Mouse (Mus musculus): ENCODE data around the gene Cspg4. TPM values are rescaled to one million over a fixed set of nuclear protein-coding genes. Genes with fewer than 3 reads are reported as not detected.

The Cspg4 gene
- polyA plus RNA-seq, 1 experiment from 2014 or later = 9.0 TPM

DNA sequence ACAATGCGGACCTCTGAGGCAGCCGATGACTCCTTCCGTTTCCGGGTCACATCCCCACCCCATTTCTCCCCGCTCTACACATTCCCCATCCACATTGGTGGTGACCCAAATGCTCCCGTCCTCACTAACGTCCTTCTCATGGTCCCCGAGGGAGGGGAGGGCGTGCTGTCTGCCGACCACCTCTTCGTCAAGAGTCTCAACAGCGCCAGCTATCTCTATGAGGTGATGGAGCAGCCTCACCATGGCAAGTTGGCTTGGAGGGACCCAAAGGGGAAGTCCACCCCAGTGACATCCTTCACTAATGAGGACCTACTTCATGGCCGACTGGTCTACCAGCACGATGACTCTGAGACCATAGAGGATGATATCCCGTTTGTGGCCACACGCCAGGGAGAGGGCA, 22.7 kb downstream of the Cspg4 start:
- 92% methylated on average over 16 of the region's 16 CpGs for WGBS
- H3K9ac ChIP-seq (ENCODE audit: low read length) = no peak overlapping the region
- no peak overlapping the region for H3K4me3 ChIP-seq (ENCODE audit: low read depth, low read length)
- H3K4me2 ChIP-seq (replicated peaks; ENCODE audit: low read depth) = no peak overlapping the region
- no peaks in the 10 kb centered on the region for H3K27me3 ChIP-seq (ENCODE audit: control insufficient read depth, insufficient read depth, low read length)
- no peak for TF ChIP-seq CTCF (IDR thresholded peaks at IDR 0.05; ENCODE audit: low read depth)
- TF ChIP-seq EP300 (optimal IDR thresholded peaks at IDR 0.05) = no peak
- DNase-seq (ENCODE audit: low spot score) (no peak), ATAC-seq (ENCODE audit: low FRiP score, low TSS enrichment) (no peak)
- H3K36me3 ChIP-seq (ENCODE audit: control insufficient read depth, insufficient read depth, low read length) = peaks cover 5% of the 10 kb centered on the region; the same call in 1 of the 2 replicates
- 0 out of 2 replicates have a peak, but pooled peaks cover 2% of the 10 kb centered on the region for H3K4me1 ChIP-seq (replicated peaks; ENCODE audit: control insufficient read depth, insufficient read depth)
- no peaks in the 10 kb centered on the region for H3K9me3 ChIP-seq (ENCODE audit: control insufficient read depth, low read length)
- no peak overlapping the region for H3K27ac ChIP-seq (replicated peaks)

DNA sequence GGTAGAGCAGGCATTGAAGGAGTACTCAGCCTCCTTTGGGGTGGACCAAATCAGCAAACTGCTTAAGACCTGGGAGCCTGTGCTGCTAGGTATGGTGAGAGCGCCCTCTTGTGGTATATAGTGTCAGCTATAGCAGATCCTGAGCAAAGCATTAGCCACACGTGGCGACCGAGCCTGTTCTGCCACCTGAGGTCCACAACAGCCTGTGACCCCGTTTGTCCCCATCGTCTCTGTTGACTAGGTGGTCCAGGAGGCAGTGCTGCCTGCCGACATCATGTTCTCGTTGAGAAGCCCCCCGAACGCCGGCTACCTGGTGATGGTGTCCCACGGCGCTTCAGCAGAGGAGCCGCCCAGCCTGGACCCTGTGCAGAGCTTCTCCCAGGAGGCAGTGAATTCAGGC, 25.0 kb downstream of the Cspg4 start:
- Histone ChIP-seq H3K4me1 (replicated peaks; ENCODE audit: control insufficient read depth, insufficient read depth) (0 out of 2 replicates have a peak, but pooled peaks cover 2% of the 10 kb centered on the region), H3K27ac (replicated peaks) (no peak overlapping the region), H3K27me3 (ENCODE audit: control insufficient read depth, insufficient read depth, low read length) (no peaks in the 10 kb centered on the region), H3K4me3 (ENCODE audit: low read depth, low read length) (no peak overlapping the region), H3K36me3 (ENCODE audit: control insufficient read depth, insufficient read depth, low read length) (peaks cover 5% of the 10 kb centered on the region; the same call in 1 of the 2 replicates), H3K4me2 (replicated peaks; ENCODE audit: low read depth) (peak overlapping the region; percentile 31; the same call in 1 of the 2 replicates), H3K9me3 (ENCODE audit: control insufficient read depth, low read length) (no peaks in the 10 kb centered on the region), H3K9ac (ENCODE audit: low read length) (no peak overlapping the region)
- ATAC-seq (ENCODE audit: low FRiP score, low TSS enrichment) = peak; percentile 65
- WGBS = 21% methylated on average over 14 of the region's 14 CpGs
- TF ChIP-seq EP300 (optimal IDR thresholded peaks at IDR 0.05) = no peak
- peak; percentile 97 for TF ChIP-seq CTCF (IDR thresholded peaks at IDR 0.05; ENCODE audit: low read depth)
- DNase-seq (ENCODE audit: low spot score) = peak; percentile 75

DNA sequence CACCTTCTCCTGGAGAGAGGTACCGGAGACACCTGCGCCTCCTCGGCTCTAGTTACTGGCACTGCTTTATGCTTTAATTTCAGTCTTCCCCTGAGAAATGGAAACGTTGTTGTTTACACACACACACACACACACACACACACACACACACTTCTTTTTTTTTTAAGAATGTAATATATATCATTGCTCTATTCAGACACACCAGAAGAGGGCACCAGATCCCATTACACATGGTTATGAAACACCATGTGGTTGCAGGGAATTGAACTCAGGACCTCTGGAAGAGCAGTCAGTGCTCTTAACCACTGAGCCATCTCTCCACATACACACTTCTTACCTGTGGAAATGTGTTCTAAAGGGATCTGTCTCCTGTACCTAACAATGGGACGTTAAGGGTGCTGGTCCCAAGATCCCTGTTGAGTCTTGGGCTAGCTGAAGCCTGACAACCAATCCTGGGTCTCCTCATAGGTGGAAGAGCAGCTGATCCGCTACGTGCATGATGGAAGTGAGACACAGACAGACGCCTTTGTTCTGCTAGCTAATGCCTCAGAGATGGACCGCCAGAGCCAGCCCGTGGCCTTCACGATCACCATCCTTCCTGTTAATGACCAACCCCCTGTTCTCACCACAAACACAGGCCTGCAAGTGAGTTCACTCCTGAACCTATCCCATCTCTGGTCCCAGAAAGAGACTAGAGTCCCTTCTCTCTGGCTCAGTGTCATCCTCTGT, 25.9 kb downstream of the Cspg4 start:
- whole genome bisulfite sequencing = 73% methylated on average over 11 of the region's 11 CpGs
- Histone ChIP-seq H3K9ac (ENCODE audit: low read length) (no peak overlapping the region), H3K4me3 (ENCODE audit: low read depth, low read length) (no peak overlapping the region), H3K27me3 (ENCODE audit: control insufficient read depth, insufficient read depth, low read length) (no peaks in the 10 kb centered on the region), H3K4me2 (replicated peaks; ENCODE audit: low read depth) (no peak overlapping the region), H3K36me3 (ENCODE audit: control insufficient read depth, insufficient read depth, low read length) (peaks cover 5% of the 10 kb centered on the region; the same call in 1 of the 2 replicates), H3K4me1 (replicated peaks; ENCODE audit: control insufficient read depth, insufficient read depth) (0 out of 2 replicates have a peak, but pooled peaks cover 2% of the 10 kb centered on the region), H3K27ac (replicated peaks) (no peak overlapping the region), H3K9me3 (ENCODE audit: control insufficient read depth, low read length) (no peaks in the 10 kb centered on the region)
- no peak for ATAC-seq (ENCODE audit: low FRiP score, low TSS enrichment)
- no peak for DNase-seq (ENCODE audit: low spot score)
- no peak for TF ChIP-seq EP300 (optimal IDR thresholded peaks at IDR 0.05)
- peak; percentile 36 for TF ChIP-seq CTCF (IDR thresholded peaks at IDR 0.05; ENCODE audit: low read depth)

DNA sequence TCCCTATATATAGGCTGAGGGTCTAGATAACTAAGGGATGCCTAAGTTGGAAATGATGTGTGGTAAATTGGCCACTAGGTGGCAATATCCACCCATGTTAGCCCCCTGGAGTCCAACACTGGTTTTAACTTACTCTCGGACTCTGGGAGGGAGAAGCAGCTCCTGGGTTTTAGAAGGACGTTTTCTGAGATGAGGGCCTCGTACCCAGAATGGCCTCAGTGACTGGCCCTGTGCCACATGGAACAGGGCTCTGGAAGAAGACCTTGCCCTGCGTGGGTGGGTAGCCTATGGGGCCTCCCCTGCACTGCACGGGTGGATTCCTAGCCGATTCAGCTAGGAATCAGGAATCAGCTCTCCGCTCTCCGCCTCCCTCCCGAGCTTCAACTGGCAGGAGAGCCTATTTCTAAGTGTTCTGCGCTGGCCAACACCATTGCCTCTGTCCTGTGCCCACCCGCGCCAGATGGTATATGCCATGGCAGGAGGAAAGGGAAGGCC, 26.7 kb downstream of the Cspg4 start:
- Histone ChIP-seq H3K4me2 (replicated peaks; ENCODE audit: low read depth) (peak overlapping the region; percentile 38; the same call in 1 of the 2 replicates), H3K9me3 (ENCODE audit: control insufficient read depth, low read length) (no peaks in the 10 kb centered on the region), H3K27me3 (ENCODE audit: control insufficient read depth, insufficient read depth, low read length) (no peaks in the 10 kb centered on the region), H3K36me3 (ENCODE audit: control insufficient read depth, insufficient read depth, low read length) (peaks cover 5% of the 10 kb centered on the region; the same call in 1 of the 2 replicates), H3K4me1 (replicated peaks; ENCODE audit: control insufficient read depth, insufficient read depth) (0 out of 2 replicates have a peak, but pooled peaks cover 2% of the 10 kb centered on the region), H3K4me3 (ENCODE audit: low read depth, low read length) (no peak overlapping the region), H3K27ac (replicated peaks) (no peak overlapping the region; the same call in 1 of the 2 replicates), H3K9ac (ENCODE audit: low read length) (0 out of 2 replicates have a peak overlapping the region, but pooled peaks have one; percentile 13)
- DNase-seq (ENCODE audit: low spot score) = peak; percentile 74
- no peak for TF ChIP-seq EP300 (optimal IDR thresholded peaks at IDR 0.05)
- TF ChIP-seq CTCF (IDR thresholded peaks at IDR 0.05; ENCODE audit: low read depth) = peak; percentile 96
- ATAC-seq (ENCODE audit: low FRiP score, low TSS enrichment) = peak; percentile 28; the same call in 1 of the 2 replicates
- WGBS = 35% methylated on average over 12 of the region's 12 CpGs

DNA sequence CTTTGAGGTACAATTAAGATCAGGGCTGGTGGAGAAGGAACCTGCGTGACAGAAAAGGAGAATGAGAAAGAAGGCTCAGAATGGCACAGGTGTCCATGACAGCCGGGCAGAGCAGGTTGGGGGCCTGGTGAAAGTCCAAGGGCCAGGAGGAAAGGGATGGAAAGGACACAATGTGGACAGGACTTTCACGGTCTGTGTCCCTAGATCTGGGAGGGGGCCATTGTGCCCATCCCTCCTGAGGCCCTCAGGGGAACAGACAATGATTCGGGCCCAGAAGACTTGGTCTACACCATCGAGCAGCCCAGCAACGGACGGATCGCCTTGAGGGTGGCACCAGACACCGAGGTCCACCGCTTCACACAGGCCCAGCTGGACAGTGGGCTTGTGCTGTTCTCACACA, 27.3 kb downstream of the Cspg4 start:
- Histone ChIP-seq H3K4me2 (replicated peaks; ENCODE audit: low read depth) (no peak overlapping the region), H3K27me3 (ENCODE audit: control insufficient read depth, insufficient read depth, low read length) (no peaks in the 10 kb centered on the region), H3K9me3 (ENCODE audit: control insufficient read depth, low read length) (no peaks in the 10 kb centered on the region), H3K36me3 (ENCODE audit: control insufficient read depth, insufficient read depth, low read length) (peaks cover 3% of the 10 kb centered on the region; the same call in 1 of the 2 replicates), H3K27ac (replicated peaks) (no peak overlapping the region; the same call in 1 of the 2 replicates), H3K4me1 (replicated peaks; ENCODE audit: control insufficient read depth, insufficient read depth) (0 out of 2 replicates have a peak, but pooled peaks cover 2% of the 10 kb centered on the region), H3K4me3 (ENCODE audit: low read depth, low read length) (no peak overlapping the region), H3K9ac (ENCODE audit: low read length) (no peak overlapping the region)
- no peak for ATAC-seq (ENCODE audit: low FRiP score, low TSS enrichment)
- no peak for DNase-seq (ENCODE audit: low spot score)
- WGBS = 91% methylated on average over 10 of the region's 10 CpGs
- TF ChIP-seq CTCF (IDR thresholded peaks at IDR 0.05; ENCODE audit: low read depth) = no peak
- TF ChIP-seq EP300 (optimal IDR thresholded peaks at IDR 0.05) = no peak

DNA sequence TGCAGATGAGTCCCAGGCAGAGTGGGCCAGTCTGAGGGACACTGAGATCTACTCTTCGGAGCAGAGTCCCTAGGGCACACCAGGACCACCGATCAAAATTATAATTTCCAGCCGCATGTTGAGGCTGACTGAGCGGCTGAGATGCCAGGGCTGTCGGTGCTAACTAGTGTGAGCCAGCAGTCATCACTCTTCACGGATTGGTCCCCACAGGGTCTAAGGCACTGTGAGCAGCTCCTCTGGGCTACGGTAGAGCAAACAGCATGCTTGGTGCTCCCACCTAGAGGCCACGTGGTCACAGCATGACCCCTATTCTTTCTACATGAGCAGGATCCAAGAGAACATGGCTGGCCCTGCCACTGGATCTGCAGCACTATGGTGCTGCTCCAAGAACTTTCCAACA, 28.5 kb downstream of the Cspg4 start:
- ATAC-seq (ENCODE audit: low FRiP score, low TSS enrichment) (no peak), DNase-seq (ENCODE audit: low spot score) (no peak)
- no peak overlapping the region for H3K9ac ChIP-seq (ENCODE audit: low read length)
- no peaks in the 10 kb centered on the region for H3K36me3 ChIP-seq (ENCODE audit: control insufficient read depth, insufficient read depth, low read length)
- H3K27me3 ChIP-seq (ENCODE audit: control insufficient read depth, insufficient read depth, low read length) = no peaks in the 10 kb centered on the region
- TF ChIP-seq CTCF (IDR thresholded peaks at IDR 0.05; ENCODE audit: low read depth) = no peak
- TF ChIP-seq EP300 (optimal IDR thresholded peaks at IDR 0.05) = no peak
- H3K4me2 ChIP-seq (replicated peaks; ENCODE audit: low read depth) = no peak overlapping the region
- WGBS = 73% methylated on average over 8 of the region's 8 CpGs
- no peaks in the 10 kb centered on the region for H3K9me3 ChIP-seq (ENCODE audit: control insufficient read depth, low read length)
- H3K4me3 ChIP-seq (ENCODE audit: low read depth, low read length) = no peak overlapping the region
- no peak overlapping the region for H3K27ac ChIP-seq (replicated peaks)
- H3K4me1 ChIP-seq (replicated peaks; ENCODE audit: control insufficient read depth, insufficient read depth) = 0 out of 2 replicates have a peak, but pooled peaks cover 2% of the 10 kb centered on the region
